Mouse (Mus musculus) heart, adult 2 months (tissue): ENCODE measurements around the gene Akap6.

Experiments used
- CTCF ChIP-seq: fragments of 200-600 bp; IDR thresholded peaks from 2 replicates; pipeline ENCODE4 v1.8.1; 2022; ENCODE audit warnings: antibody characterized with exemption, mild to moderate bottlenecking, moderate library complexity
- EP300 ChIP-seq: fragments of 200-500 bp; IDR thresholded peaks from 2 replicates; pipeline ENCODE4 v1.6.1; 2011; ENCODE audit warnings: low read depth, low read length, control low read depth; ENCODE audit not compliant: insufficient read depth
- POLR2A ChIP-seq: fragments of 200-500 bp; IDR thresholded peaks from 2 replicates; pipeline ENCODE4 v1.6.1; 2011; ENCODE audit warnings: mild to moderate bottlenecking, low read depth, low read length, control low read depth; ENCODE audit not compliant: insufficient read depth

DNA sequence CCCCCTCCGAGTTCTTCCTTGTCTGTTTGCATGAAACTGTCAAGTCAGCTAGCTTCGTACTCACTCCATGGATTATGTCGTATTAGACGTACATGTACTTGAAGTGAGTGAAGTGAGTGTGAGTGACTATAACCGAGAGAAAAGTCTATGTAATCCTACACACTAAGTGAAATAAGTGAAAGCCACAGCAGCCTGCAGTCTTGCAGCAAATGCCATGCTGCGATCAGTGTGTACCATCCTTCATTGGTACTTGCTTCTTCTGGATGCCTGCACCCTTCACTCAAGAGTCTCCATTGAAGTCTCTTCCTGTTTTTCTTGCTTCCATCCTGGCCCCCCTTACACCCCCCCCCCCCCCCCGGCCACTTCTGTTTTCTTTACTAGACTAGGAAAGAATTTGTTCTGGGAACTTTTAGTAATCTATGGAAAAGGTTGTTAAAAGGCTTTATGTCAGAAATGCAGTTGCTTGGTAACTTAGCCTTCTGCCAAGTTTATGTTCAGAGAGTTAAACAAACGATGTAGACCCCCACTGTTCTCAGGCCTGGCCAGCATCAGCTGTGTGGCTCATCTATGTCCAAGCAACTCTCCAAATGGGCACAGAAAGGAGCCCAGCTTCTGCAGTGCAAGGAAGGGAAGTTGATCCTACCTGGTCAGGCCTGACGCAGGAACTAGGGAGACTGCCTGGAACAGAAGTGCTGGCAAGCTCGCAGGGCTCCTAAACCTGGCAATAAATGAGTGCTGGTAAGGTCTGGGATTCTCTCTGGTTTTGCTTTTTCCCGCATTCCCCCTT, 73.5 kb downstream of the Akap6 start:
- no peak for TF ChIP-seq CTCF
- TF ChIP-seq POLR2A, result no peak
- no peak for TF ChIP-seq EP300
